Mouse (Mus musculus): ENCODE data around the gene Med13l. TPM values are rescaled to one million over a fixed set of nuclear protein-coding genes. Genes with fewer than 3 reads are reported as not detected.

The Med13l gene
- polyA plus RNA-seq, 1 experiment from 2014 or later: 16.6 TPM

DNA sequence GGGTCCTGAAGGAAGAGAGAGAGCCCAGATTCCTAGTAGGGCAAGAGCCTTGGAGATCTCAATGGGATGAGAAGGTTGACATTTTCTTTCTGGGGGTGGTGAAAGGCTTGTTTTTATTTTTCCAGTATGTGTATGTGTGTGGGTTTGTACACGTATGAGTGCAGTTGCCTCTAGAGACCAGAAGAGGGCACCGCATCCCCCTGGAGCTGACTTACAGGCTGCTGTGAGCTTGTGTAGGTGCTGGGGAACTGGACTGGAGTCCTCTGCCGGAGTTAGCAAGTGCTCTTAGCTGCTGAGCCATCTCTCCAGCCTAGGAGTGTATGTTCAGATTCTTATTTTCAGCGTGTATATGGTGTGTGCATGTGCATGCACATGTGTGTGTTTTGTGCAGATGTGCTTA is 5.2 kb upstream of the Med13l start:
- DNase-seq (ENCODE audit: low spot score): no peak

DNA sequence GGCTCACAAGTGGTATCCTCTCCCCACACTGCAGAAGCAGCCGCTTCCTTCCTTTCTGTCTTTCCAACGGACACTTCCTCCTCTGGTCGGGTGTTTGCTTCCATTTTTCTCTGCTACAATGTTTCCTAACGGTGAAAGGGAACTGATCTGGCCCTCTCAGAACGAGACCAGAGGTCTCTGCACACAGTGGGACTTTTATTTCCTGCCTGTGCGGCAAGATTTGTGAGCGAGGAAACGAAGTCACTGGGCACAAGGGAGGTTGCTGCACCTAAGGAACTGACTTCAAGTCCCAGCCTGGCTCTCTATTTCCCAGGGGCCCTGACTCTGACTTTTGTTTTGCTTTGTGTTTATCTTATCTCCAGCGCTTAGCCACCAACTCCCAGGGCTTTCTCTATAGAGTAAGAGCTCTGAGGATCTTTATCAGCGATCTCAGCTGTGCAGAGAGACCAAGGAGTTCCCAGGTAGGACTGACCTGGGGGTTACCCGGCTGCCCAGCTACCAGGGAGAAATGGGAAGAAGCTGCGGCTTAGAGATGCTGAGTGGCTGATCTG is 4.0 kb upstream of the Med13l start:
- DNase-seq (ENCODE audit: low spot score): no peak

DNA sequence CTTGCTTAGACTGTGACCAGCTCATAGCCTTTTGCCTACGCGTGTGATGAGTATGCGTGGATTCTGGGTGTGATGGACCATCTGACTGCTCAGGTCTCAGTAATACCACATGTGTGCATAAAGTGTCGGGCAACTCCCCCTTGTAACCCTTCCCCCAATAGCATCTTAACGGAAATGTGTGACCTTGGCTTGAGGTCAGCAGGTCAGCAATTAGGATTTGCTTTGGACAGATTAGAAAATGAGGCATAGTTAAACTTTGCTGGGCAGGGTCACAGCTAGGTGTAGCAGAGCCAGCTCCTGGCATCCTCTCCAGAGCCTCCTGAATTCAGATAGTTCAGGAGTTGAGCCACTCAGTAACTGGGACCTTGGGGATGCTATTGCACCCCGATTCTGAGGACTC is 1.6 kb upstream of the Med13l start:
- no peak for DNase-seq (ENCODE audit: low spot score)

- peak; percentile 91 for DNase-seq (ENCODE audit: low spot score)
Measured at GRCm38 (mm10) chr5:118559584-118560384, 695 bp upstream of the Med13l start.

GRCm38 (mm10) chr5:118561086-118561987 is 858 bp downstream of the Med13l start:
- DNase-seq (ENCODE audit: low spot score): peak; percentile 50

GRCm38 (mm10) chr5:118562206-118562605 is 1.7 kb downstream of the Med13l start:
- DNase-seq (ENCODE audit: low spot score): no peak

DNA sequence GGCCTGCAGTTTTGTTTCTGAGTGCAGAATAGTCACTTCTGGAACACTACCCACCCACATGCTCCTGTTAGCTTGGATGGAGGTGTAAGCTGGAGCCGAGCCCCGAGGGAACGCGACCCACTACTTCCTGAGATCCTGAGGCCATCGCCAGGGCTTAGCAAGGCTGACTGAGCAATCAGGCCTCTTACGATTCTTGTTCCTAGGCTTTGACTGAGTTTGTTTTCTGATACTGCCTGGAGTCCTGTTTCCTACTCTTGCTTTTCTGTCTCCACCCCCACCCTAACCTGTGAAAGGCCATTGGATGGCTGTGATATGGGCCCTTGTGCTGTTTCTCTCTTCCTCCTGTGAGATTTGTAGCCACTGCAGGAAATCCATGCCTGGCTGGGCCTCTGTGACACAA is 3.1 kb downstream of the Med13l start:
- DNase-seq (ENCODE audit: low spot score): peak; percentile 59

DNA sequence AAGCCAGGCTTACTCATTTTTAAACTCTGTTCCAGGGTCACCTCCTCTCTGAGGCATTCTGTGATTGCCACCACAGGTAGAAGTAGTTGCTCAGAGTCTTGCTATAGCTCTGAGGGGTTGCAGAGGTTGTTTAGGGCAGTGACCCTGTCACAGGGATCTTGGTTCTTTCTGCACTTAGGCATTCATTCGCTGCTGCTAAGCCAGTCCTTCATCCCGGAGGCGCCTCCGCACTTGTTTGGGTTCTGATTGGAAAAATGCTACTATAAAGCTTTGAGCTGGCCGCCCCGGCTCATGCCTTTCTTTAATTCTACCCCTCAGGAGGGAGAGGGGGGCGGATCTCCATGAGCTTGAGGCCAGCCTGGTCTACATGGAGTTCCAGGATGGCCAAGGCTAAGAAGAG is 6.9 kb downstream of the Med13l start:
- DNase-seq (ENCODE audit: low spot score): no peak

DNA sequence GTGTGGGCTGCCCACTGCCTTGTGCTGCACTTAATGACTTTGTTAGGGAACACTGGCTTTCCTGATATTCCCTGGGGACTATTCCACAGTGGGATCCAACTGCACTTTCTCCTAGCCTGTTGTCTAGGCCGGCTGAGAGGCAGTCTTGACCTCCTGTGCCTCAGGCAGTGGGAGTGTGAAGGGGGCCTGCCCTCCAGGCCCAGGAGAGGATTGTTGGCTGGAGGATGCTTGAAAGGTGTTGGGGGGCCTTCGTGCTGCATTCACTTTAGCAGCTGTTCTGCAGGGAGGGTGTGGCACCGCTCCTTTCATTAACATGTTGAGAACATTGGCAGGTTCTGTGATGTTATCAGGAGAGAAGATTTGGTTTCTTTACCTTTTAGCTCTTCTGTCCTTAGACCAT is 8.5 kb downstream of the Med13l start:
- no peak for DNase-seq (ENCODE audit: low spot score)

GRCm38 (mm10) chr5:118569606-118570580 is 9.4 kb downstream of the Med13l start:
- DNase-seq (ENCODE audit: low spot score): peak; percentile 74

DNA sequence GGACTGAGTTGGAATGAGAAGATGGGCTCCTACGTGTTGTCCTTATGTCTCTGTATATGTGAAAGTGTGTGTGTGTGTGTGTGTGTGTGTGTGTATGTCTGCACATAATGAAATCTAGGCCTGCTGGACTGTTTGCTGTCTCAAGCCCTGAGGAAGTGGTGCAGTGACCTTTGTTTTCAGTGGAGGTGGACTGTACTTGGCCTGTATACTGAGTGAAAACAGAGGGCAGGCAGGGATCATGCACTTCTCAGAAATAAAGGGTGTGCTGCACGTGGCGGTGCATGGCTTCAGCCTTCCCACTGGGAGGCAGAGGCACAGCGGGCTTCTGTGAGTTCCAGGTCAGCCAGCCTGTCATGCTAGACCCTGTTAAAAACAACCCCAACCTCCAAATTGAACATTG is 11.0 kb downstream of the Med13l start:
- DNase-seq (ENCODE audit: low spot score): no peak

DNA sequence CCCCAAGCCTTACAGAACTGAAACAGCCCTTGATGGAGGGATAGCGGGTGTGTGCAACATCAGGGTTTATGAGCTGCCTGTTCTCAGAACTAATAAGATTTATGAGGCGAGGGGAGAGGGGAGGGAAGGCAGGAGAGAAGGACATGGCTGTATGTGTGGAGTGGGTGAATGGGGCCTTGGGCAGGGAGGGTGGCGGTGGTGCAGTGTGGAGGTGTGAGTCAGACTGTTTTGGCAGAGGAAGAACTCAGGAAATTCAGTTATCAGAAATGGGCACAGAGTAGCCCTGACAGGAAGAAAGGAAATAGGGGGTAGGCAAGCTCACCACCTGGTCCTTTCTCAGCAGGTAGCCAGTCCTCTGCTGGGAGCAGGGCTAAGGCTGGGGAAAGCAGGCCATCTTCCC is 13.8 kb downstream of the Med13l start:
- DNase-seq (ENCODE audit: low spot score): no peak

GRCm38 (mm10) chr5:118574997-118575396 is 14.5 kb downstream of the Med13l start:
- no peak for DNase-seq (ENCODE audit: low spot score)

DNA sequence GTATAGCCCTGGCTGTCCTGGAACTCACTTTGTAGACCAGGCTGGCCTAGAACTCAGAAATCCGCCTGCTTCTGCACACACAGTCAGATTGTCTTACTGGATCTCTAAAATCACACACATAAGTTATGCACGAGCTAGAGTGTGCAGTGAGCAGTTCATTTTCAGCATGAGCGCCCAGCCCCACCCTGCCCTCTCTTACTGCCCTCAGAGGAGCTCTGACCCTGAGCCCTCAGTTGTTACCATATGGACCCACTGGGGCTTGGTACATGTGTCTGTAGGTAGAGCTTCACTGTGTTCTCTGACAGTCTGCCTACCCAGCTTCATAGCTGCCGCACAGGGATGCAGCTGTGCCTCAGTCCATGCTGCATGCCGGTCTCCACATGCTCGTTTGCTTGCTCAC is 15.4 kb downstream of the Med13l start:
- DNase-seq (ENCODE audit: low spot score): no peak

- no peak for DNase-seq (ENCODE audit: low spot score)
Measured at GRCm38 (mm10) chr5:118576731-118577130, 16.3 kb downstream of the Med13l start.

DNA sequence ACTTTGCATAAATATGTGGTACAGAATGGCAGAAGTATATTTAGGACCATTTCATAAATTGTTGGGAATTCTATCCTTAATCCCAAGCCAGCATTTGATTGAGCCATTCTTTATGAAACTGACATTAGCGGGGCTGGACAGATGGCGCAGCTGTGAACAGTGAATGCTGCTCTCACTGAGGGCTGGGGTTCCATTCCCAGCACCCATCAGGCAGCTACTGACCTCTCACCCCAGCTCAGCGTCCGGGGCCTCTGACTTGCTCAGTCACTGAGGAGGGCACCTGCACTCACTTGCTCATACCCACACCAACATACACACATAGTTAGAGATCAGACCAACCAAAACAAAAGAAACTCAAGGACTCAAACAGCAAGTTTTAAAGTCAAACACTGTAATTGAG is 24.9 kb downstream of the Med13l start:
- DNase-seq (ENCODE audit: low spot score): no peak

GRCm38 (mm10) chr5:118586560-118586959 is 26.1 kb downstream of the Med13l start:
- no peak for DNase-seq (ENCODE audit: low spot score)

DNA sequence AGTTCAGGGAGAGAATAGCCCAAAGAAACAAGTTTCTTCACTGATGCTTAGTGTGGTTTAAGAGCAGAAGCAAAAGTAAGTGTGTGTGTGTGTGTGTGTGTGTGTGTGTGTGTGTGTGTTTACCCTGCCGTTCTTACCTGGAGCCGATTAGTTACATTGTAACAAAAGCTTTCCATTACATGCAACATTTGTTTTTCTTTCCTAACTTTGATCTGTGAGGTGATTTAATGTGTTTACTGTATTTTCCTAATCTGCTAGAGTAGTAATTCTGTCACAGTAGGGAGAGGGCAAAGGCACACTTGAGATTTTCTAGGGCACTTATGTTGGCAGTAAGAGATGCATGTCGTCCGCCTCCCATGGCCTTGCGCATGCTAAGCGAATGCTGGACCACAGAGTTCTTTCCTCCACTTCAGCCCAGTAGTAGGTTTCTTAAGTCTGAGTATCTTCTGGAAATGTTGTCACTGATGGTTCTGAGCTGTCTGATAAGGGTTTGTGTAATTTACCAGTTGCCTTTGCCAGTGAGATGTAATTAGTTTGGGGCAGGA is 28.0 kb downstream of the Med13l start:
- no peak for DNase-seq (ENCODE audit: low spot score)

- peak; percentile 73 for DNase-seq (ENCODE audit: low spot score)
Measured at GRCm38 (mm10) chr5:118589186-118589892, 28.9 kb downstream of the Med13l start.

- DNase-seq (ENCODE audit: low spot score): peak; percentile 70
Measured at GRCm38 (mm10) chr5:118590868-118591267, 30.4 kb downstream of the Med13l start.

Measured in thymus, postnatal 0 days (tissue).